Mouse (Mus musculus) forebrain, embryonic 10.5 days (tissue): ENCODE measurements around the gene Il6st. TPM values are rescaled to one million over a fixed set of nuclear protein-coding genes. Genes with fewer than 3 reads are reported as not detected.
A peak's percentile ranks its signal among the peaks of the same experiment; 100 is the strongest.

Source experiments
- DNase-seq: peaks from one replicate; pipeline ENCODE4 v3.0.0-alpha.2; 2017; ENCODE audit warnings: low spot score; ENCODE audit errors: extremely low spot score
- H3K27ac ChIP-seq: fragments of 300-500 bp; sonication (generic); 2 replicates; pipeline ENCODE4 v1.5.1; 2016; ENCODE audit warnings: mild to moderate bottlenecking
- H3K27me3 ChIP-seq: fragments of 300-500 bp; sonication (generic); 2 replicates; pipeline ENCODE4 v1.6.1; 2016; ENCODE audit warnings: mild to moderate bottlenecking; ENCODE audit not compliant: poor library complexity, severe bottlenecking
- H3K36me3 ChIP-seq: fragments of 300-500 bp; sonication (generic); replicated peaks from 2 replicates; pipeline ENCODE4 v1.6.1; 2016; ENCODE audit warnings: mild to moderate bottlenecking, moderate library complexity
- H3K4me1 ChIP-seq: fragments of 300-500 bp; sonication (generic); 2 replicates; pipeline ENCODE4 v1.6.1; 2016
- H3K4me3 ChIP-seq: fragments of 300-500 bp; sonication (generic); 2 replicates; pipeline ENCODE4 v1.5.1; 2016; ENCODE audit warnings: mild to moderate bottlenecking, moderate library complexity
- H3K9me3 ChIP-seq: fragments of 300-500 bp; sonication (generic); 2 replicates; pipeline ENCODE4 v1.6.1; 2016; ENCODE audit warnings: mild to moderate bottlenecking, moderate library complexity
- WGBS: fragments of 180-500 bp; shearing (Covaris S2); methylation state at CpG from one replicate; pipeline ENCODE4 v1.1.7; 2016; 5-methylcytosine and 5-hydroxymethylcytosine counted together
- polyA plus RNA-seq: library from polyadenylated mRNA; unstranded; fragments of >200 nt; fragmentation: Nextera tagmentation; extraction: Ambion mirVana; gene quantifications from 2 replicates; pipeline ENCODE4 v1.2.1, GENCODE M21; 2016

Il6st gene
- polyA plus RNA-seq, 1 experiment from 2014 or later: 20.4 TPM

DNA sequence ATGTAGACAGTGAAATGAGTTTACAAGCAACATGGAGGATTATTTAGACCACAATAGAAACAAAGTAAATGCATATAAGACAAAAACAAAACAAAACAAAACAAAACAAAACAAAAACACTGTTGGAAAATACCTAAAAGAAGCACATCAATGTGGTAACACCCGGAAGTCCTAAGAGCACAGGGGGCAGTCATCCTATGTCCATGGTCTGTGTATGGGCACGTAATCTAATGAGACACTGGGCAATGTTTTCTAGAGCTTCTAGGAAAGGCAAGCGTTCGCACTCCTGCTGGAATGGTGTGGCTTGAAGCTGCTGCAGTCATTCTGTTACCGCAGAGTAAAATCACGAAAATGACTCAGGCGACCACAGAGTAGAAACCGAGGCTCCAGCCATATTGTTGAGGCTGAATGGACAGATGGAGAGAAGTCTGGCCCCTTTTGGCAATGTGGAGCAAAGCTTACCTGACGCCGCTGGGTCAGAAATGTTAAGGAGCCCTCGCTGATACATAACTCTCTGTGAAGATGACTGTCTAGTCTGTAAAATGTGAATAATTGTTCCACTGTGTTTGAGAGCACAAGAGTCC lies 5.3 kb upstream of the Il6st start:
- H3K4me1 ChIP-seq: peaks cover 9% of the 10 kb centered on the region
- H3K36me3 ChIP-seq: no peaks in the 10 kb centered on the region
- no peaks in the 10 kb centered on the region for H3K9me3 ChIP-seq
- WGBS: 93% methylated on average over 11 of the region's 11 CpGs
- peaks cover 10% of the 10 kb centered on the region; the same call in 1 of the 2 replicates for H3K27me3 ChIP-seq
- H3K4me3 ChIP-seq: no peak overlapping the region
- no peak overlapping the region for H3K27ac ChIP-seq
- no peak for DNase-seq

DNA sequence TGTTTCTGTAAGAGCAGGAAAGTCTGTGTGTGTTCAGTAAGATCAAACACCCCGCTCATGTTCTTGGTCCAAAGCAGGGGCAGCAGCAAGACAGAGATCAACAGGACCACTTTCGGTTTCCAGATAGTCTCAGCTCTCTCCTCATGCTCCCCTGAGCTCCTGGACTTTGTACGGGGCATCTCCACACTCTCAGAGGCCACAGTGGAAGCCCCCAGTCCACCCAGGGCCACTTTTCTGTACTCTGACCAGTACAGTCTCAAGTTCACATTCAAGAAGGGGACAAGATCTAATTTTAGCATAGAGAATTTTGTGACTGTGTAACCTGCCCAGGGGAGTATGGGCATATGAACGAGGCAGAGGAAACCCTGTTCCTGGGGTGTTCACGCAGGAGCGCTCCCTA lies 3.9 kb upstream of the Il6st start:
- no peak for DNase-seq
- Histone ChIP-seq H3K36me3 (no peaks in the 10 kb centered on the region), H3K9me3 (no peaks in the 10 kb centered on the region), H3K4me3 (no peak overlapping the region), H3K27ac (no peak overlapping the region), H3K27me3 (peaks cover 10% of the 10 kb centered on the region; the same call in 1 of the 2 replicates), H3K4me1 (peaks cover 13% of the 10 kb centered on the region)
- WGBS: 93% methylated on average over 6 of the region's 6 CpGs

DNA sequence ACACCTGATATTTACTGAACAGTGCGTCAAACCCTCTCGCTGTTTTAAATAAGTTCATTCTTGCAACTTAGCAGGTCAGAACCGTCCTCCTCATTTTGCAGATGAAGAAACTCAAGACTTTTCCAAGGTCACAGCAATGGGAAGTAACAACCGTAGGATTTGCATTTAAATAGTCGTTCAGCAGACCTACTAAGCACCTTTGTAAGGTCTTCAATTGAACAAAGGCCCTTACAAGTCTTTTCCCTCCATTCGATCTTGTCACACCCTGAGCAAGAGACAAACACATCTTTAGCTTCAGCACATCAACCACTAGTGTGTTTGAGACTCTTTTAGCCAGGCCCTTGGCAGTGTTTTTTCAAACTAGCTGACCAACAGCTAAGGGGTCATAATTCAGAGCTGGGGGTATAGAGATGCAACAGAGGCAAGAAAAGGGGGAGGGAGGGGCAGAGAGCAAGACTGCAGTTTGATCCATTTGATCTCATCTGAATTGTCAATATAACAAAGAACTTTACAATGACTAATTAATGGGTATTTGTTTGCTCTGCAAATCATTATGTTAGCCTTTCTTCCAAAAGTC lies 1.4 kb upstream of the Il6st start:
- DNase-seq: no peak
- Histone ChIP-seq H3K27ac (no peak overlapping the region), H3K4me3 (no peak overlapping the region), H3K4me1 (peaks cover 30% of the 10 kb centered on the region), H3K9me3 (no peaks in the 10 kb centered on the region), H3K36me3 (no peaks in the 10 kb centered on the region; the same call in 1 of the 2 replicates), H3K27me3 (peaks cover 10% of the 10 kb centered on the region; the same call in 1 of the 2 replicates)
- WGBS: 46% methylated on average over 6 of the region's 6 CpGs

DNA sequence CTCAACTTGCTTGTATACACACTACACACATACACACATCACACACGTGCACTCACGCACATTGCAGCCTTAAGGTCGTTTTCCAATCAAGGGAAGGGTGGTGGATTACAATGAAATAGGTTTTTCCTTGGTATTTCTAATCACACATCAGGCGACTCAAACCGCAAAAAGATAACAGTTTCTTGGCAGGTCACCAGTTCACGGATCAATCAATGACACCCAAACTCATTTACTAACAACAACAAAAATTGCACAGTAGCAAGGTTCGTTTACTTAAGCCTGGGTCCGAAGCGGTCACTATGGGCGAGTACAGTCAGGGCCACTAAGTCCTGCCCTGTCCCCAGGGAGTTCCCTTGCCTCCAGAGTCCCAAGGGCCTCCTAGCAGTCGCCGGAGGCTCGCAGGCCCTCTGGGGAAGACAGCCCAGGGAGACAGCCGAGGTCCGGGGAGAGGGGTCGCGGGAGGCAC lies 500 bp upstream of the Il6st start:
- no peak for DNase-seq
- Histone ChIP-seq H3K27me3 (peaks cover 10% of the 10 kb centered on the region; the same call in 1 of the 2 replicates), H3K36me3 (no peaks in the 10 kb centered on the region; the same call in 1 of the 2 replicates), H3K4me3 (peak overlapping the region; percentile 95), H3K27ac (peak overlapping the region; percentile 94), H3K4me1 (peaks cover 30% of the 10 kb centered on the region), H3K9me3 (no peaks in the 10 kb centered on the region)
- WGBS: 2% methylated on average over 17 of the region's 17 CpGs

DNA sequence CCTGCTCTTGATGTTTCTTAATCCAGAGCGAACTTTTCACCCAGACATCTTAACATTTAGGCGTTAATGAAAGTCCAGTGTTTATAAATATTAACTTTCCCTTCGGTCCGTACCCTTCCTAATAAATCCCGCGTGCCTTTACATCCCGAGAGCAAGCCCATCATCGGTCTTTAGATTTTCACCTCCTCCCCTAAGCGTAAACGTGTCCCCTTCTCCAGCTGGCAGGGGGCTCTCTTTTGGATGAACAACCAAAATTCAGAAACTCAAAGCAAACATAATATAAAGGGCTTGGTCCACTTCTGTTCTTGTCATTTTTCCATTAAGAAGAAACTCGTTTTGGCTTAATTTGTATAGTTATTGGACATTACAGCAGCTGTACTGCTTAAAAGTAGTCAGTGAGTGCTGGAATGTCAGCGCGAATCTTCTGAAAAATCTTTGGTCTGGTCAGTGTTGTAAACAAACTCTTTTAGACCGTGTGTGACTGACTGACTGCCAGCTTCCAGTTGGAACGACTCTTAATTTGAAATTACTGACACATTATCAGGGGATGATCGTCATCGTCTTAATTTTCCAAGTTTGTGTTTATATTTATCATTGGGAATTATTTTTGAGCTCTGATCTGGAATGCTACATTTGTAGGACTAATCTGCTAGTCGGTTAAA lies 887 bp downstream of the Il6st start:
- Histone ChIP-seq H3K4me1 (peaks cover 30% of the 10 kb centered on the region), H3K27ac (peak overlapping the region; percentile 94), H3K36me3 (no peaks in the 10 kb centered on the region; the same call in 1 of the 2 replicates), H3K9me3 (no peaks in the 10 kb centered on the region), H3K4me3 (peak overlapping the region; percentile 95), H3K27me3 (peaks cover 10% of the 10 kb centered on the region; the same call in 1 of the 2 replicates)
- no peak for DNase-seq
- 9% methylated on average over 18 of the region's 18 CpGs for WGBS

DNA sequence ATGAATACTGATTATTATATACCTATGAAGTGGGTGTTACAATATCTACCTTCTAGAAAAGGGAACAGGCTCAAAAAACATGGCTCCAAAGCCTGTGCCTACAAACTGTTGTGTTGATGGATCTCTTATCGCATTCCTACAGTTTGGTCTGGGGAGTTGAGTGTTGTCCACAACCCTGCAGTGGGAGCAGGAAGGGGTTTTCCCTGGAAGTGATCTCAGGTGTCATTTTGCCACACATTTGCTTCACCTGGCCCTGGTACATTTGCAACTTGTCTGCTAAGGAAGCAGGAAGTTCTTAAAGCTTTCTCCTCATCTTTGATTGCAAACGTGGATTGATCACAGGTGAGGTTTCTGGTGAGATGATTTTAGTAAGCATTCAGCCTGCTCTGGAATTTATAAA lies 1.7 kb downstream of the Il6st start:
- Histone ChIP-seq H3K4me1 (peaks cover 30% of the 10 kb centered on the region), H3K36me3 (no peaks in the 10 kb centered on the region; the same call in 1 of the 2 replicates), H3K4me3 (peak overlapping the region; percentile 95; the same call in 1 of the 2 replicates), H3K9me3 (no peaks in the 10 kb centered on the region), H3K27me3 (peaks cover 10% of the 10 kb centered on the region; the same call in 1 of the 2 replicates), H3K27ac (no peak overlapping the region)
- no peak for DNase-seq
- WGBS: 79% methylated on average over 2 of the region's 2 CpGs

DNA sequence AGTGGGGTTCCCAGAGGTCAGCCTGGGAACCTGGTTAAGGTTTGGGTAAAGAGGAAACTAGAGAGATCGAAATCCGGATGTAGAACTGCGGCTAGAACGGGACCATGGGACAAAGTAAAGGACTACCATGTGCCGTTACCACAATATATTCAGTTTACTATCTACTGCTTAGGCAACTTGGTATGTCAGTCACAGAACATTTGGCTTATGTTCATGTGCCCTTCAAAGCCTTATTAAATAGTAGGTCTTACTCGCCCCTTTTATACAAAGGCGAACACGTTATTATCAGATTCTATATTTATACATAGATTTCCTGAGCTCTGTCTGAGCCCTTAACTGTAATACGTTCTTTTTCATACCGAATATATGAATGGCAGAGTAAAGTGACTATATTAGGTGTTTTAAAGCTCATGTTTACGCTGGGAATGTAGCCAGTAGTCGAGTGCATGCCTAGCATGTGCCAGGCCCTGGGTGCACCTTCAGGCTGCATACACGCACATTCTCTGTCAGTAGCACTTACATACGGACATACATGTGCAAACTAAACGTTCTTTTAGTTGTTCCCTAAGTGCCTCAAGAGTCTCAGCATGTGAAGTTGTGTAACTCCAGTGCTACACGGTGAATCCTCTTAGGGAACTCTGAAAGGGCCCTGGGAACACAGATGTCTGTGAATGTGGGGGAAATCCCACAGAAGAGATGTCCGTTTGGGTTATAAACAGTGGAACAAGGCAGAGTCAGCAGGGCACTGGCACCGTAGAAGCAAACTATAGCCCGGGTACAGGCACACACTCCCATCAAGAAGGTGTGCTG lies 2.5 kb downstream of the Il6st start:
- no peak for DNase-seq
- no peak overlapping the region for H3K27ac ChIP-seq

DNA sequence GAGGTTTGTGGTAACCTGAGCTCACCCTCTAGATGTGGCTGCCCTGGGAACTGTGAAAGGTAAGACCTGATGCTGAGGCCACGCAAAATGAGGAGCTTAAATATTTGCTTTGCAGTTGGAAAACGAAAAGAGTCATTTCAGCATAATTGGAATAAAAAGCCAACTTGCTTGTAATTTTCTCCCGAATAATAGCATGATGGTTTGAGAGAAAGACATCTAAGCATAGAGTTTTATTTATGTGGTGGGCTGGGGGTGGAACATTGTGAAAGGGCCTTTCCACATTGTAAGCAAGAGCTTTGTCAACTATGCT lies 3.0 kb downstream of the Il6st start:
- H3K4me1 ChIP-seq: peaks cover 30% of the 10 kb centered on the region
- no peak overlapping the region for H3K4me3 ChIP-seq
- H3K27ac ChIP-seq: no peak overlapping the region
- no peaks in the 10 kb centered on the region; the same call in 1 of the 2 replicates for H3K36me3 ChIP-seq
- peaks cover 9% of the 10 kb centered on the region; the same call in 1 of the 2 replicates for H3K27me3 ChIP-seq
- DNase-seq: no peak
- H3K9me3 ChIP-seq: no peaks in the 10 kb centered on the region
- WGBS: 95% methylated on average over 3 of the region's 3 CpGs

More for the DNA sequence above, 2.5 kb downstream of the Il6st start:
- Histone ChIP-seq H3K27me3 (peaks cover 10% of the 10 kb centered on the region; the same call in 1 of the 2 replicates), H3K36me3 (no peaks in the 10 kb centered on the region; the same call in 1 of the 2 replicates), H3K9me3 (no peaks in the 10 kb centered on the region), H3K4me1 (peaks cover 30% of the 10 kb centered on the region), H3K4me3 (0 out of 2 replicates have a peak overlapping the region, but pooled peaks have one; percentile 95)
- 90% methylated on average over 19 of the region's 19 CpGs for WGBS

DNA sequence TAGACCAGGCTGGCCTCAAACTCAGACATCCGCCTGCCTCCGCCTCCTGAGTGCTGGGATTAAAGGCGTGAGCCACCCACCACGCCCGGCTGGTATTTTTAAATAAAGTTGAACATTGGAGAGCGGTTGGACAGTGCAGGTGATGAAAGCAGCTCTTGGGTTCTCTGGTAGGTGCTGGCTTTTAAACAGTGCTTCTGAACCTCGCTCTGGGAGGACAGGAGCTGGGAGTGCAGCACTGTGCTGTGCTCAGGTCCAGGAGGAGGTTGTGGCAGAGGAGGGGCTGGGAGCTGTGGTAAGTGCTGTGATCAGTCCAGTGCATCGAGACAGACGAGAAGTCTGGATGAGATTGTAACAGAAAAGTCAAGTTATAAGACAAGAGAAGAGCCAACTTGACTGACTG lies 3.5 kb downstream of the Il6st start:
- Histone ChIP-seq H3K27ac (no peak overlapping the region), H3K4me3 (no peak overlapping the region), H3K27me3 (peaks cover 4% of the 10 kb centered on the region; the same call in 1 of the 2 replicates), H3K36me3 (no peaks in the 10 kb centered on the region; the same call in 1 of the 2 replicates), H3K9me3 (no peaks in the 10 kb centered on the region), H3K4me1 (peaks cover 29% of the 10 kb centered on the region)
- 90% methylated on average over 9 of the region's 9 CpGs for WGBS
- no peak for DNase-seq

DNA sequence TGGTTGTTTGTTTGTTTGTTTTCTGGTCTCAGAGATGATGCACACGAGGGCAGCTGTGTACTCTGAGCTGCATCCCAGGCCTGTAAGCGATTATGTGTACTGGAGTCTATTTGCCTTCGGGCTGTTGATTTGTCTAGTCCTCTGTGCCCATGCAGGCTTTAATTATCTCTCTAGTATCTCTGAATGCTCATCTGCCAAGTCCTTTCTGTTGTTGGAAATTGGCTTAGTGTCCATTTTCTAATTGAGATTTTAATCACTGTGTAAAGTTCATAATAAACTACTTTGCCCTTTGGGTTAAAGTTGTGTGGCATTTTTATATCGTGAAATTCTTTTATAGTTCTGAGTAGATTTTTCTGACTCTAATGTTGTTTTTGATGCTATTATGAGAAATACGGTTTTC lies 5.6 kb downstream of the Il6st start:
- no peak for DNase-seq
- H3K9me3 ChIP-seq: no peaks in the 10 kb centered on the region
- no peaks in the 10 kb centered on the region; the same call in 1 of the 2 replicates for H3K36me3 ChIP-seq
- no peak overlapping the region for H3K4me3 ChIP-seq
- WGBS: 76% methylated on average over 5 of the region's 5 CpGs
- peaks cover 21% of the 10 kb centered on the region for H3K4me1 ChIP-seq
- no peaks in the 10 kb centered on the region for H3K27me3 ChIP-seq
- H3K27ac ChIP-seq: no peak overlapping the region

DNA sequence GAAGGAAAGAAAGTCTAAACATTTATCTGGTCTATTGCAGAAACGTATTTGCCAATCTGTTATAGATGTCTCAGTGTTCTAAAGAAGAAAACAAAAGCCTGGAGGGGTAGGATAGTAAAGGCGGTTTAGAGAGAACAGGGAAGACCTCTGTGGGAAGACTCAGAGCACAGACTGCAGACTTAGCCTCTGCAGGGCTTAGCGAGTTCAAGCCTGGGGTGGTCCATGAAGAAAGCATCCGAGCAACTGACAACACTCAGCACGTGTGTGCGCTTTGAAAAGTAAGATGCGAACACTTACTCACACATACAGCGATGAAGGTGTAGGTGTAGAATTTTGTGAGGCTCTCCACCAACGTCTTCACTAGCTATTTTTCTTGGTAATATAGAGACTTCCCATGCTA lies 7.3 kb downstream of the Il6st start:
- Histone ChIP-seq H3K9me3 (no peaks in the 10 kb centered on the region), H3K27me3 (no peaks in the 10 kb centered on the region), H3K27ac (no peak overlapping the region), H3K4me1 (peaks cover 6% of the 10 kb centered on the region; the same call in 1 of the 2 replicates), H3K36me3 (peaks cover 10% of the 10 kb centered on the region), H3K4me3 (no peak overlapping the region)
- WGBS: 91% methylated on average over 9 of the region's 9 CpGs
- DNase-seq: no peak

DNA sequence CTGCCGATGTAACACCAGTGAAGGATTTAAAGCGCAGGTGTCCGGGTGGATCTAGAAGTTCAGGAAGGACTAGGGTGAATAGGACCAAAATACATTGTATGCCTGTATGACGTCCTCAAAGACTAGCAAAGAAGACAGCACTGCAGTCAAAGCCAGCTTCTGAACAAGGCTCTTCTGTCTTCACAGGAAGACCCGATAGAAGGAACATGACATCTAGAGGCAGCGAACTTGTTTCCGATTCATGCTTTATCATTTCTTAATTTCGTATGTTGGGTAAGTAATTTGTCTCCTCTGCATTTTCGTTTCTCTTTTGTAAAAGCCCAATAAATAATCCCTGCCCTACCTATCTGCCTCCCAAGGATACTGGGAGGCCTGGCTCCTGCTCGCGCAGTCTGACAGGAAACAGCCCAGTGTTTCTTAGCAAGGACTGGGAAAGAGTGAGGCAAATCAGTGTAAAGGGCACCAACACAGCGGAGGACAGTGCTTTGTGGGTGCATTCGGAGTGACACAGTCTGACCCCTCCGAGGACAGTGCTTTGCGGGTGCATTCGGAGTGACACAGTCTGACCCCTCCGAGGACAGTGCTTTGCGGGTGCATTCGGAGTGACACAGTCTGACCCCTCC lies 8.6 kb downstream of the Il6st start:
- no peak overlapping the region for H3K4me3 ChIP-seq
- no peaks in the 10 kb centered on the region for H3K9me3 ChIP-seq
- H3K36me3 ChIP-seq: peaks cover 17% of the 10 kb centered on the region
- 94% methylated on average over 19 of the region's 19 CpGs for WGBS
- DNase-seq: no peak
- no peaks in the 10 kb centered on the region for H3K4me1 ChIP-seq
- no peak overlapping the region for H3K27ac ChIP-seq
- H3K27me3 ChIP-seq: no peaks in the 10 kb centered on the region
